Mouse (Mus musculus) skeletal muscle tissue, adult 2 months (tissue): ENCODE data around the gene Duoxa2.

Experiments used
- DNase-seq: peaks from one replicate; pipeline ENCODE4 v3.0.0-alpha.2; 2012; ENCODE audit warnings: low read depth, low spot score

Duoxa2 gene

DNA sequence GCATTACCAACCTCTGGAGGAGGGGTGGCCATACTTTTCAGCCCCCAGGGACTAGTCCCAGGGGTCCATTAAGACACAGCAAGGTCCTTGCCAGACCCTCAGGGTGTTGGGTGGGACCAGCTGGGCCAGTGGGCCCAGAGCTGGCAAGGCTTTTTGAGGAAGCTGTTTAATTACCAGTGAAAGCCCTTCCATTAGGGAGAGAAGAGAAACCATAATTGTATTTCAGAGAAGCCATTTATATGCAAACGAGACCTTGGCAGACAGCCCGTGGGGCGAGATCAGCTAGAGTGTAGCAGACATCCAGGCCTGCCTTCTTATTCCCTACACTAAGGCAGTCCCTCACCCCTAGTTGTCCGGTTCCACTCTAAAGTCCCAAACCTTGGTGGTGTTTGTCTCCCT, 53.2 kb downstream of the Duoxa2 start:
- DNase-seq = no peak
